Mouse (Mus musculus) heart, adult 2 months (tissue): ENCODE measurements around the gene Psmg1.

Experiments used
- CTCF ChIP-seq: fragments of 200-600 bp; IDR thresholded peaks from 2 replicates; pipeline ENCODE4 v1.8.1; 2022; ENCODE audit warnings: antibody characterized with exemption, mild to moderate bottlenecking, moderate library complexity
- POLR2A ChIP-seq: fragments of 200-500 bp; IDR thresholded peaks from 2 replicates; pipeline ENCODE4 v1.6.1; 2011; ENCODE audit warnings: mild to moderate bottlenecking, low read depth, low read length, control low read depth; ENCODE audit not compliant: insufficient read depth

DNA sequence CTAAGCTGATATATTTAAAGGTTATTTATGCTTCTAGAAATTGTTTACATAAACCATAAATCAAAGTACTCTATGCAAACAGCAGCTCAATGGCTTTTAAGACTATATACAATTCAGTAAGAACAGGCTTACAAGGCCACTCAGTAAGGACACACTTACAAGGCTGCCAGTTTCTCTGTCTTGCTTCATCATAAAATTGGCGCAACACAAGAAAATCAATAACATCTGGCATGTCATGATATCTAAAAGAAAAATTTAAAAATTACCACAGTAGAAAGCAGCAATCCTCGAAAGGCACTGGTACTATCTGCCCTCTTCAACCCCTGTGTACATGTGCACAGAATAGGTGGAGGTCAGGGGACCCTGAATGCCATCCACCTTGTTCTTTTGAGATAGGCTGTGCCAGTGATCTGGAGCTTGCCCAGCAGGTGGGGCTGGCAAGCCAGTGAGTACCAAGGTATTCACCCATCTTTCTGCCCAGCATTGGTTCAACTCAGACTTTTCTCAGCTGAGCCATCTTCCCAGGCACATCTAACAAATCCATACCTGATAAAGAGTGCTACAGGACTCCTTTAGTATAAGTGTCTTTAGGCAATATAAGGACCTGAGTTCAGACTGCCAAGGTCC is 39.8 kb upstream of the Psmg1 start:
- TF ChIP-seq POLR2A = no peak
- TF ChIP-seq CTCF = peak; percentile 53
